Mouse (Mus musculus): ENCODE measurements at regions not wholly inside any gene's neighbourhood (a gene's known extent, or its start where the extent isn't known, plus 50 kb on each side); places are given as distances from the start of the nearest gene placed in this dataset.
"Not testable (repeated sequence)": the region's sequence is repeated elsewhere in the genome, so short reads cannot be mapped to it uniquely, and the experiment has no call there.

DNA sequence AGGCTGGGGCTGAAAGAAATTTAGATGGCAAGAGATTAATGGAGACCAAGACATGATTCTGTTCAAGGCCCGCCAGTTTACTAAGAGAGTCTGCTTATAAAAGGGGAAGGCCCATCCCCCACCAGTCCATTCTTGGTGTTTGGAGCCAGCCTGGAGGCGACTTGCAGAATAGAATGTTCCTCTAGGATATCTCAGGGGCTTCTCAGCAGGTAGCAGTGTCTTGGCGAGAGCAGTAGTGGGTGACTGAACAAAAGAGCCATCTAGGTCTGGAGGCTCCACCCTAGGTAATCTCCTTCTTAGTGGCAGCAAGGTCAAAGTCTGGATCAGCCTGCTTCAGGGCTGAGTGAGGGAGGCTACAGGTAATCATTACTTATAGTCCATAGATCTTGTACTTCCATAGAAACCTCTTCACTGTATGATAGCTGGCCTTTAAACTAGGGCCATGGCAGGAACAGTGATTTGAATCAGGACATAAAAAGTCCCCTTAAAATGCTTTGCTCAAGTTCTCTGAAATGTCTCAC, 166.0 kb upstream of the Gm5538 start:
- DNase-seq = not testable (repeated sequence)

DNA sequence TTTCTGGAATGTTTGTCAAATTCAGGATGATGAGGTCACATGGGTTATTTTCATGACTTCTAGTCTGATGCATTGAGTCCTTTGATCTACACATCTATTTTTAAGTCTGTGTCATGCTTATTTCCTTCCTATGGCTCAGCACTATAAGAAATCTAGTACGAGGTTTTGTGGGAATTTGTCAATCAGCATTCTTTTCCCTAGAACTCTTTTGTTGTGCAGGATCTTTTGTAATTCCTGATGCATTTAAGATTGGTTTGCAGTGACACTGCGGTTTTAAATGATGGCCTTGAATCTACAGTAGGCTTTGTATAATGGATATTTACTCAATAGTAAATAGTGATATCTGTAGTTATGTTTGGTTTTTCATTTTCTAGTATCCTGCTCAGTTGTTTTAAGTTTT, 187.0 kb upstream of the Gm5538 start:
- DNase-seq = no peak

DNA sequence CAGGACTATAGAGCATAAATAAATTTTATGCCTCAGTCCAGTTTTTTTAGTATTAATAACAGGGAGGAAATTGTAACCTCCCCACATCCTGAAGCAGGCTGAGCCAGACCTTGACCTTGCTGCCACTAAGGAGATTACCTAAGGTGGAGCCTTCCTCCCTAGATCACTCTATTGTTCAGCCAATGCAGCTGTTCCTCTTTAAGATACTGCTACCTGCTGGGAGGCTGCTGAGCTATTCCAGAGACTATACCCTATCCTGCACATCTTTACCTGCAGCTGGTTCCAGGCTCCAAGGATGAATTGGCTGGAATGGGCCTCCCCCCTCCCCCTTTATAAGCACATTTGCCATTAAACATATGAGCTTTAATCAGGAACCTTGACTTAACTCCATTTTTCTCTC, 189.0 kb upstream of the Gm5538 start:
- not testable (repeated sequence) for DNase-seq

DNA sequence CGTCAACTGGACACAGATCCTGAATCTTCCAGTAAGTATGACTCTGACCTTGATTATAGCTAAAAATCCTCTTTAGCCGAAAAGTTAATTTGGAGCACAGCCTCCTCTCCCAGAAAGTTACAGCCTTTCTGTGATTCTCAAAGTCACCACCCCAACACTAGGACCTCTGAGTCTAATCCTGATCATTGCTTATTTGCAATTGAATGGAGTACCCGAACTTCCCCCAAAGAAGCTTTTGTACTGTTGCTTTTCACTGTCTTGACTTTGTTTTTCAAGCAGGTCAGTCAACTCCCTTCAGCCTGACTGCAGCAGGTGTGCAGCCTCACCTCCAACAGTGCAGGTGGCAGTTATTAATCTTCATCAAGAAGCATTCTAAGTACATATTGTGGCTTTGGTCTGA, 189.7 kb upstream of the Gm5538 start:
- not testable (repeated sequence) for DNase-seq

DNA sequence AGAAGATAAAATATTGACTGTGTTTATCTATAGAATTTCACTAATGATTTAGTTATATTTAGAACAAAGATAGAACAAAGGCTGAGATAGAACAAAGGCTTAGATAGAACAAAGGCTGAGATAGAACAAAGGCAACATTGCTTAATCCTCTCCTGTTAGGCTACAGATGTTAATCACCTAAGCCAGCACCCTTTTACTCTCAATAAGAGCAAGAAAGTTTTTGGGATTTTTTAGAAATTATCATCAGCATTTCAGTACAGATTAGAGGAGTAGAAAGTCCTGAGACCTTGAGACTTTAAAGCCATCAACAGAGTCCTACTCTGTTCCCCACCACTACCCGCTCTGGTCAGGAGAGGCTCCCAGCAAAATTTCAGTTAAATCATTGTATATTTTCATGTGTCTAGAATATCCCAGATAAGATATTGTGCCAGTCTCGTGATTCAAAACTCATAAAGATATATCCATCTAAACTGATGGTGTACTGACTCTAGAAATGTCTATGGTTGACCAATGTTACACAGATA, 187.2 kb upstream of the Igsf10 start:
- no peak for DNase-seq

DNA sequence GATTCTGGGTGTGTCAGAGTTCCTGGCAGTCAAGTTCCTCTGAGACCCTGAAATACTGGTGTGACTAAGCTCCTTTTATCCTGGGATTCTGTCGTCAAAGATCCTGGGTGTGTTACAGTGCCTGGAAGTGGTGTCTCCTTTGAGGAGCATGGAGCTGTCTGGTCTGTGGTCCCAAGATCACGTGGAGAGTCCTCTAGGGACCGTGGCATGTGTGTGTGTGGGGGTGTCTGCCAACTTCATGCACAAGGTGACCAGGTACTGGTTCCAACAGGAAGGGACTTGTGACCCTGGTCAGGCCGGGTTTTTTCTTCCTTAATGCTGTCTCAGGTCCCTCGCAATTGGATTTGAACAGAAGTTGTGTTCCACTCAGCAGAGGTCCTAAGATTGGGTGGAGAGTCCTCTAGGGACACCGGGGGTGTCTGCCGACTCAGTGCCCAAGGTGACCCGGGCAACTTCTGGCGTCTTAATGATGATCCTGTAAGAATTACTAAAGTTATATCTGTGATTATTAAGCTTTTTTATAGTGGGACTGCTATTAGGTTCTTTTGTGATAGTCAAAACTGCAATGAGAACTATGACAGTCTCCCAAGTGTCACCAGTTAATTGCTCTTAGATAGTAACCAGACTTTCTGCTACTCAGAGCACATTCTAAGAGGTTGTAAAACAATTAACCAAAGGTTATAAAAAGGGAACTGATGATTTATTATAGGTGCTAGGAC, 186.6 kb upstream of the Igsf10 start:
- no peak for DNase-seq

DNA sequence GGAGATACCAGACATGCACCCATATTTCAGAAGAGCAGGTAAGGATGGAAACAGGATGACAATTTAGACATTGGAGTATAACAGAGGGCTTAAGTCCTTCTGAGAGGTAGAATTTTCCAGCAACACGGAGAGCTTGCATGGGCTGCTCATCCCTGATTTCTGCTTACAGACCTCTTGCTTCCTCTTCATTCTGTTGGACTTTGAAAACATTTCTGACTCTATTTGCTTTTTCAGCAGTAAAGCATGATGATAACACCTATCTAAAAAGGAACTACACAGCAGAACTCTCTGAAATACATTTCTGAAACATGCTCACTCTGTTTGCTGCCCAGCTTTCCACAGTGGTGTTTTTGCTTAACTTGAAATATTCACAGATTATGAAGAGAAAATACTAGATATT, 176.6 kb upstream of the Igsf10 start:
- DNase-seq = no peak

DNA sequence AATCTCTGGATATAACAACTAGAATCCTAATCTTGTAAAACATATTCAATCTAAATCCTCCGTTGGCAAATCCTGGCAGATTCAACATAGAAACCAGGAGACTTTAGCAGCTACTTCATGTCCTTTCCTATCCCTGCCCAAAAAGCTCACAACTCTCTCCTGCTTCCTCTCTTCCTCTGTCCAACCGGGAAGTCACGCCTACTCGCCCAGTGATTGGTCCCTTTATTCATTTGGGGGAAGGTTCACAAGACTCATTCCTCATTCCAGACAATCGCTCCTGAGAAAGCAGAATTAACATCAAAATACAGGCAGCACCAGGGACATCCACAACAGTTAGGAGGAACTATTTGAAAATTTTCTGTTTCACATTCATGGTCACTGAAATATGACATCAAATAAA, 133.9 kb upstream of the Igsf10 start:
- no peak for DNase-seq

DNA sequence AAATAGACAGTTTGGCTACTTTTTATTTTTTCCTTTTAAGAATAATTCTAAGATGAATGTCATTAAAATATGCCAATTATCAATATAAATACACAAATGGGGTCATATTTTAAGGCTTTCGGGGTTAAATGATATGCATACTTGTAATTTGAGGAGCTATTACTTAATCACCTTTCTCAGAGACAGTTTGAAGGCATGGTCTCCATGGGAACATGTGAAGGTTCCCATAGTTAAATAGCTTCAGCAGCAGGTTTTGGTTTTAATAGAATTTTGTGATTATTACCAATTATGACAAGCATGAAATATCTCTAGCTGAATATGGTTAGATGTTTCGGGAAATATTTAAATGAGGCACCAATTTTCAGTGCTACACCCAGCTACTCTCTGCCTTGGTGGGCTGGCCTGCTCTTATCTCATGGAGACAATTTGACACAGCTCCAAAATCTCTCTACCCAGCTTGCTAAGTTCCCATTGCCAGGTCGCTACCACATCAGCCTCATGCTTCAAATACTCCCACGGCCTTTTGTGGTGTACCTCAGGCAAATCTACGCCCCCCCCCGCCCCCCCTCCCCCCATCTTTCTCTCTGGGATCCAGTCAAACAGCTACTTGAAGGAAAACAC, 133.4 kb upstream of the Igsf10 start:
- no peak for DNase-seq

DNA sequence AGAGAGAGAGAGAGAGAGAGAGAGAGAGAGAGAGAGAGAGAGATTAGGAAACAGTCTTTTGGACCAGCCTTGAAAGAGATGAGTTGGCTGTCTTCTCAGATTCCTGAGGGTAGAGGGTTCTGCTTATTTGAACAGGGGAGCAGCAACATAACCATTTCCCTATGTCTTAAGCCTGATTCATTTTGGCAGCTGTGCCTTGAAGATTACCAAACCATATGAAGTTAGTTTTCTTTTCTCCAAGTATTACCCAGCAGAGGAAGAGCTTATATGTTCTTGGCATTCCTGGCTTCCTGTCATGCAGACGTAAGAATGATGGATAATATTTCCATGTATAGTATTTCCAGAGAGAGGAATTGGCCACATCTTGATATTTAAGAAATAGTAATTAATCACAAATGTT, 124.8 kb upstream of the Igsf10 start:
- DNase-seq = no peak

DNA sequence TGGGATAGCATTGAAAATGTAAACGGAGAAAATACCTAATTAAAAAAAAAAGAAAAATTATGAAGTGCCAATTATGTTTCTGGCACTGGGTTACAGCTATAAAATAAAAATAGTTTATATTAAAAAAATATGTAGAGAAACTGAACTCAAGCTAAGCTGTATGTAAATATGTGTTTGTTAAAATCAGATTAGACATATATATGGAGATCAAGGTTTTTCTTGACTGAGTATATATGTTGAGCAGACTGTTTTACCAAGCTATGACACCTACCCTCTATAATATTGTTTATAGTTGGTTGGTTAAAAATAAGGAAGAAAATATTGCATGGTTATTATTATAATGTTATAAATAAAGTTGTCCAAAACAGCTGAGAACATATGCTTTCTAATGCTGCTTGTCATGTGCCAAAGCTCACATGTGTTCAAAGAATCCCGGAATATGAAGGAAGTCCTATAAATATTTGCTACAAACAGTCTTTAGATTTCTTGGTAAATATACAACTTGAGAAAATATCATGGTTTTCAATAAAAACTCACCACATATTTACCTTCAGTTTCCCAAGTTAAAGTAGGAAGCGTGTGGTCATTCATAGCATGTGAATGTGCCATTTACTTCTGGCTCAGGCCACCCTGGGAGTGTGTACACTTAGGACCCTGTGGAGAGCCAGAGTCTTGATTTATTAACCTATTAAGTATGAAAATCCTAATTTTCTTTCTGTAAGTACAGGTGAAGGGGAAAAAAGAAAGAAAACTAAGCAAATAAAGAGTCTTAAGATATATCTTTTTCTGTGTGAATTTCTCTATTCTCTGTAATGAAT, 118.4 kb upstream of the Igsf10 start:
- no peak for DNase-seq

DNA sequence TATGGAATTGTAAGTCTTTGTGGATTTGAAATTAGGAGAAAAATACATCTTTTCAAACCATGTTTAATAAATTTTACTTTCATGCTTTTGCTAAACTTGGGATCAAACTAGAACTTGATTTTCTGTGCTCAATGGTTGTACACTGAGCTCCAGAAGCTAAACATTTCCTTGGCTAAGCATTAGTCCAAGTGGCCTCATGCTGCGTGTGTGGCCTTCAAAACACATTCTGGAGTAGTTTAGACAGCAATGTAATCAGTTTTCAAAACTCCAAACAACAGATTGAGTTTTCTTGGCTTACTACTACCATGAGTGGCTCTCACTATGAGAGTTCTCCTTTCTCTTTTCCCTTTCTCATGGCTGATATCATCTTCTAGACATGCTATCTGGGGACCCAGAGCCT, 112.7 kb upstream of the Igsf10 start:
- DNase-seq = peak; percentile 21

DNA sequence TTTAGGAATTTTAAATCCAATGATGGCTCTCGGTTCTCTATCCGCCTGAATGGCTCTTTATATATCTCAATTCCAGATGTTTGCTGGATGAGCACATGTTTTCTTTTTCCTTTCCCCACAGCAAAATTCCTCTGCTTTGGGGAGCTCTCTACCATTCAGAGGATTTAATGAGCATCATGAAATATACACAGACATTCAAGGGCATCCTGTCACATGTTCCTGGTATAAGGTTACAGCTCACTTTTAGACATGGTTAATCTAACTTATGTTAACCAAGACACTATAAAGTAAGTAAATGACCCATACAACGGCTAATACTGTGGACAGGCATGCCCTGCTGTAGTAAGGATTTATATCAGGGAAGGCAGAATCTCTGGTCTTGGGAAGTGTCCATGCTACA, 106.9 kb upstream of the Igsf10 start:
- no peak for DNase-seq

DNA sequence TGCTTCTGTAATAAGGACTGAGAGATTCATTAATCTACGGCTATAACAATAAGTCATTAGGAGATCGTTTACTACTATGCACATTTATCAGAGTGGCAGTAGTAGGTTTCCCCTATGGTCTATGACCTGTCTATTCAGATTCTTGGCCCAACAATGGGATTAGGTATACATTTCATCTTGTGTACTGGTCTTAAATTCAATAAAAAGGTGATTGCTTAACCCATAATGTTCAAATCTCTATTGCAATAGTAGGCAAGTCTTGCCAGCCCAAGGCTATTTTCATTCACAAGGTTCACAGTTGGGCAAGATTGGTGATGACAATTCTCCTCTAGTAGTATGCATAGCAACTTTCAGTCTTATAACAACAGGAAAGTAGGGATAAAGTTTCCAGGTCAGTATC, 79.4 kb upstream of the Igsf10 start:
- DNase-seq = no peak

DNA sequence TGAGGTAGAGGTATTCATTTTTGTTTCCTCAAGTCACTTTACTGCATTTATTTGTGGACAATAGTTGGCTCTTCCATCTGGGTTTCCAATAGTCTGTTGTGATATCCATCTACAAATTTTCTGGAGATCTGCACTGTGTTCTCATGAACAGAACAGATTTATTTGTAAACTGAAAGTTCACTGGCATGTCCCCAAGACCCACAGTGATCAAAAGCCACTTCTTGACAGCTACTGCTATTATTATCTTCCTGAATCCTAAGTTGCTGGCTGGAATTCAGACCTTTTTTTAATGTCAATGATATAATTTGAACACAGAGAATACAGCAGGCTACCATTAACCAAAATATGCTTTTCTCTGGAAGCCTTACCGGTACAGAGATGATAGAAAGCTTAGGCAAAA, 64.9 kb upstream of the Igsf10 start:
- DNase-seq = no peak

DNA sequence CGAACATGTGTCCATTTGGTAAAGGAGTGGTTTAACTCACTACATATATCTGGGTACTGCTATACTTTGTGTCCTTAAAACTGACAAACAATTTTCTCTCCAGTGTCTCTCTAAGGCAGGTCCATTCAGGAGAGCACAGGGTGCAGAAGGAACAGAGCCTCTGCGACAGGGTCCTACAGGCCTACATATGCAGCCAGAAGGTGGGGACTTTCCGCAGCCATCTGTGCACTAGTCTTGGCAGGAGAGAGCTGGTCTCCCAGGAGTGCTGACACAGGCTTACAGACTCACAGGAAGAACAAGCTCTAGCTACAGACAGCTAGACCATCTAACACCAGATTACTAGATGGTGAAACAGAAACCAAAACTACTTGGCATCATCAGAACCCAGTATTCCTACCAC, 61.8 kb upstream of the Igsf10 start:
- DNase-seq = no peak

DNA sequence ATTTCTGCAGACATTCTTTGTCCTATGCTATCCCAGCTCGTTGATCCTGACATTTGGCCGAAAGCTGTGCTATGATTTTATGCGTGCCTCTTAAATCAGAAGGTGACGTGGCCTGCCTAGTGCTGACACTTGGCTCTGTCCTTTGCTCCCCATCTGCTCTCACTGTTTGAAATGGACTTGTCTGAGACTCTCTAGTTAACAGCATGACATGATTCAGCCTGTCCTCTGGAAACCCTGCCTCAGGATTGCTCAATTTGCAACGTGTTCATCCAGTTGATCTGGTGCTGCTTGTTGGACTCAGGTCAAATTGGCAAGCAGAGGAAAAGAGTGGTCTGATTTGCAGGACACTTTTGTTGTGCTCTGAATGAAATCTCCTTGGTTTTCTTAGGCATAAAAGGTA, 57.7 kb upstream of the Igsf10 start:
- peak; percentile 80 for DNase-seq

DNA sequence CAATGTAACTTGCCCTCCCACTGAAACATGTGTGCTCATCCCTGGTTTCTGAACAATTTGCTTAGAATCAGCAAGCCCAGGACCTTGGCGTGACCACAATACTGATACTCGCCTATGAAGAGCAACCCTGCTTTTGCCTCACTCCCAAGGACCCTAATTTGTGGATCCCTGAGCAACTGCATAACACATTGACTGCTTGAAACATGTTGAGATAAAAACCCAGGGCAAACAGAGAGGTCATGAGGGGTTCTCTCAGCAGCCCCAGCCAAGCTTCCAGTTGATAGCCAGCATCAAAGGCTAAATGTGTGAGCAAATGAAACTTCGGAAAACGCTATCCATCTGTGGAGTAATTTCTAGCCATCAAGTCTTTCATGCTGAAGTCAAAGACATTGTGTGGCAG, 57.2 kb upstream of the Igsf10 start:
- no peak for DNase-seq

Measured in lung, postnatal 10 days (tissue).